Mouse (Mus musculus): Measurements from ENCODE around the gene Neu3.

Gene Neu3

DNA sequence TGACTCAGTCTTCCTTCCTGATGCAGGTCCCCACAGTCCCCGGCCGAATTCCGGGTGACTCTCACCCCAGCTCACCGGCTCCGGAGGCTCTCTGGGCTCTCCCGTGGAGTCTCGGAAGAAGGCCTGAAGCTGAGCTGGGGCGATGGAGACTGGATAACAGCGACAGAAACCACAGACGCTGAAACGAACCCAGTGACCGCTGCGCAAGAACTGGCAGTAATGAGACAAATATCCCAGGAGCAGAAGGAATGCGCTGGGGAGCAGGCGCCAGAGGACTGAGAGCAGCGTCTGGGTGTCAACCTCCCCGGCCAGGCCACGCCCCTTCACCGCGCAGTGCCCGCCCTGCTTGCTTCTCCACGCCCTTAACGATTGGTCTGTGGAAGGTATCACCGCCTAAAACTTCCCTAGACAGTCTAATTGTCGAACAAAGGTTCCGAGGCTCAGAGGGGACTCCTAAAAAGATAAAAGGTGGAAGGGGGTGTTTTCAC is at the start of gene Neu3:
Neu3 (minus strand) TSS at position 335 of the 488 bp plus-strand sequence.
- POLR2A ChIA-PET = interaction anchor here in 2 of 4 experiments (0.7 to 1.1 kb wide), 5 partner anchors 11 to 148 kb away, joined by 3 to 10 read pairs (median 5); no protein-coding TSS in a partner anchor
- CTCF ChIA-PET = no interaction called here

DNA sequence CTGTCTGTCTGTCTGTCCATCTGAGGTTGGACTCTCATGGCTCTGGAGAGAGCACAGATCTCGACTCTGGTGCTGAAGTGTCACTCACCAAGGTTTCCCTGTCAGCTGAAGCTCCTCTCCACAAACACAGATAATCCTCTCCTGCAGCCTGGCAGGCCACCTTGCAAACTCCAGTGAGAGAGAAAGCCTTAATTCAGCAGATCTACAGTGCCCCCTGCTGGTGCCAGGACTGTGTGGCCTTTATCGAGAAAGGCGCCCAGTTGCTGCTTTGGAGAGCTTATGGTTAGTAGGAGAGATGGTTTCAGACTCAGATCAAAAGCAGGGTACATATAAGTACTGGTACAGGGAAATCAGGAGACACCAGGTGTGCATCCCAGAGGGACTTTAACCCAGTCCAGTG is 48.1 kb upstream of the Neu3 start:
- ChIA-PET CTCF (interaction anchor here (0.5 to 2.0 kb wide), 83 partner anchors 9 to 855 kb away, joined by 3 to 27 read pairs (median 4); partner anchors contain the start of genes Tpbgl (in 2 of the 4) and Spcs2 (in 1 of the 4)), POLR2A (interaction anchor here in 2 of 4 experiments (0.6 to 3.0 kb wide), 9 partner anchors 12 to 392 kb away, joined by 3 to 10 read pairs (median 3); partner anchors contain the start of genes Rps3 (in 1 of the 2) and Spcs2 (in 1 of the 2))

DNA sequence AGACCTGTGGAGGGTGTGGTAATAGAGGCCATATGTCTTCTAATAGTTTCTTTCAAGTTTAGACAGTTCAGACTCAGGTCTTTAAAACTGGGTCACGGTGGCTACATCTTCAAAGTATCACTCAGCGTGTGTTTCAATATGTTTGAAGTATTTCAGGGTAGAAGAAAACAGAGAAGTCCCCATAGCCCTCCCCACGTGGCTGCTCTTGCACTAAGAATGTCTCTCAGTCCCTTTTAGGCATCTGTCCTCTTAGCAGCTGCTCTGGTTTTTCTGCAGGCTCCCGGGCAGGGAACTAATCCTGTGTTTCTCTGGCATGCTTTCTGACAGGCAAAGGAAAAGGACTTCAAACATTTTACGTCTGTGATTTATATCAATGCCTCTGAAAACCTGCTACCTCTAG is 47.7 kb upstream of the Neu3 start:
- ChIA-PET CTCF (interaction anchor here (0.6 to 2.0 kb wide), 64 partner anchors 8 to 405 kb away, joined by 3 to 27 read pairs (median 4); partner anchors contain the start of gene Tpbgl (in 2 of the 4)), POLR2A (interaction anchor here in 2 of 4 experiments (0.8 to 3.0 kb wide), 6 partner anchors 12 to 392 kb away, joined by 3 to 10 read pairs (median 4); partner anchors contain the start of genes Rps3 (in 1 of the 2) and Spcs2 (in 1 of the 2))

DNA sequence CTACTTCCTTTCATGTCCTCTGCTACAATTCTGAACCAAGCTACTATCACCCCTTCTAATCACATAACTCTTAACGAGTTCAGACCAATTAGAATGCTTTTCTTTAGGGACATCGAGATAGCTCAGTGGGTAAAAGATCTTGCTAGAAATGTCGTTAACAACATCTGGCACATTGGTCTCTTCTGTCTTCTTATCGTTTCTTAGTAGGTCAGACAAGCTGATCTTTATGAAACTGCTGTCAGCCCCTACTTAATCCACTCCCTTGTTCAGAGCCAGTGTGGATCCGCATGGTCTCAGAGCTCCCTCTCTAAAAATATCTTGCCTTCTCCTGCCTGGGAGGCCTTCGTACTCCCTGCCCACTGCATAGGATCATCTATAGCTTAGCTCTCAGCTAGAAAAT is 45.7 kb upstream of the Neu3 start:
- ChIA-PET POLR2A (interaction anchor here in 2 of 4 experiments (0.5 to 3.0 kb wide), 5 partner anchors 10 to 18 kb away, joined by 3 to 10 read pairs (median 4); partner anchors contain the start of genes Spcs2 (in 1 of the 2) and Xrra1 (in 1 of the 2)), CTCF (no interaction called here)

DNA sequence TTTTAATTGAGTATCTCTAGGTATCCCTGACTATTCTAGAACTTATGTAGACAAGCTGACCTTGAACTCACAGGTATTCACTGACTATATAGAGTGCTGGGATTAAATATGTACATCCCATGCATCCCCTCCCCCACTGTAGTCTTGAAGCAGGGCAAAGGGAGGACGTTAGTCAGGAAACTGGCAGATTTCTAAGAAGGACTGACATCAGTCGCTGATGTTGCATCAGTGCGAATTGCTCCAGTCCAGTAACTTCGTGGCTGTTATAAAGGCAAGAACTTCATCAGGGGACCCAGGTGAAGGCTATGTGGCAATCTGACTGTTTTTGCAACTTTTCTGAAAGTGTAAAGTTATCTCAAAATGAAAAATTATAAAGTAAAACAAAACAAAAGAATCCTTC is 41.1 kb upstream of the Neu3 start:
- ChIA-PET POLR2A (interaction anchor here in 2 of 4 experiments (0.8 to 1.6 kb wide), 3 partner anchors 11 to 60 kb away, joined by 3 read pairs; partner anchors contain the start of gene Xrra1 (in 1 of the 2)), CTCF (no interaction called here)

DNA sequence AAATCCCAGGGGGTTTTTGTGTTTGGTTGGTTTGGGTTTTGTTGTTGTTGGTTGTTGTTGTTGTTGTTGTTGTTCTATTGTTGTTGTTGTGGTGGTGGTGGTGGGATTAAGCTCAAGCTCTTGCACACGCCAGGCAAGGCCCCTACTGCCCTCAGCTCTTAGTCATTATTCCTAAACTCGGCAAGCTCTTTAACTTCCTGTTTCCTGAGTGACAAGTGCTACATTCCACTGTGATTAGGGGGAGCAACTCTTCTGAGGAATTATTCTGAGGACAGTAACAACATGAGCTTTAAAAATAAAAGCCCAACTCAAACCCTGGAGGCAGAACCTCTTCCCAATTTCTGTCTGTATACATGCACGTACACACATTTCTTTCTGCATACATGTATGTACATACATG is 37.0 kb upstream of the Neu3 start:
- POLR2A ChIA-PET = interaction anchor here in 2 of 4 experiments (0.7 to 2.4 kb wide), 3 partner anchors 10 to 22 kb away, joined by 3 to 10 read pairs (median 9); no protein-coding TSS in a partner anchor
- CTCF ChIA-PET = interaction anchor here in 2 of 4 experiments (1.0 to 1.2 kb wide), 2 partner anchors 11 to 12 kb away, joined by 3 to 4 read pairs; no protein-coding TSS in a partner anchor

DNA sequence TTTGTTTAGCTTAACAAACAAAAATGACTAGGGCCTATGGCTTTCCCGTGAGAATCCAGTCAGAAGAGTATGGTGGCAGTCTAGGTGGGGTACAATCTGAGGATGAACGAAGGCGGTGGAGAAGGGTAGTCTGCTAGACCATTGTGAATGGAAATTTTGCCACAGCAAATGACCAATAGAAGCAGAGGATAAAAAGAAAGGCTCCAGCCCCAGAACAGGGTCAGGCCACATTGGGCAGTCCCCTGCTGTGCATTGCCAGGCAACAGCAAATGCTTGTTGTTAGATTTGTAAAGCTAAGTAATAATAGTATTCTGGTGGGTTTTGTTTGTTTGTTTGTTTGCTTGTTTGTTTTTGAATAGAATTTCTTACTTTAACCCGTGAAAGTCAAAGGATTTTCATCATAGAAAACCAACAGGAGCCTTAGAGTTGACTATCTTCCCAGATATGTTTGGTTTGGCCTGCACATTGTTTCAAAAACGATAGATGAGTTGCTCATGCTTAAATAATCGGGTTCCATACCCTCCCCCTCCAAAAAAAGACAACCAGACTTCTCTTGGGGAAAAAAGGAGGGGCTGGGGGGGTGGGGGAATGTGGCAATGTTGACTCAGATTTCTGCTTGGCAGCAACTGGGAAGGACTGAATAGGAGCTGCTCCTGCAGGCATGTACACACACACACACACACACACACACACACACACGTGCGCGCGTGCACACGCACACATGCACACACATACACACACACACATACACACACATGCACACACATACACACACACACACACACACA is 36.2 kb upstream of the Neu3 start:
- POLR2A ChIA-PET = interaction anchor here in 2 of 4 experiments (0.5 to 2.4 kb wide), 5 partner anchors 9 to 246 kb away, joined by 3 to 10 read pairs (median 3); no protein-coding TSS in a partner anchor
- CTCF ChIA-PET = interaction anchor here in 3 of 4 experiments (0.6 to 1.2 kb wide), 5 partner anchors 12 to 246 kb away, joined by 3 to 8 read pairs (median 4); no protein-coding TSS in a partner anchor

DNA sequence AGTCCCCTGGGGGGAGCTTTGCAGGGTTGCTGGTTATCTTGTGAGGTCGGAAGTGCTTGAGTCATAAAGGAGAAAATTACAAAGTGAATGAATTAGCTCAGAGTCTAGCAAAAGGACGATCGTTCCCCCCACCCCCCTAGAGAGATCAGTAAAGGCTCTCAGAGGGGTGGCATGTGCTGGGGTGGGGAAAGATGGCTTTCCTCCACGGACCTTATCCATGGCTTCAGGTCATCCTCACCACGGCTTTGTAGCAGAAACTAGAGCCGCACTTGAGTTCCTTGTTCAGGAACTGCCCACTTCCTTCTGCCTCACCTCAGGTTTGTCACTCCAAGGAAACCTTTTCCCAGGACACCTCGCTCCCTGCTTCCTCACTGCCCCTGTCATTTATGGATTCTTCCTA is 35.1 kb upstream of the Neu3 start, which contains the start of gene Spcs2:
Spcs2 (minus strand) TSS at position 101 of the 400 bp plus-strand sequence.
- POLR2A ChIA-PET = interaction anchor here in 1 of 4 experiments (1.2 to 2.4 kb wide), 2 partner anchors 12 to 236 kb away, joined by 3 to 10 read pairs; partner anchors contain the start of gene Tpbgl
- CTCF ChIA-PET = interaction anchor here in 3 of 4 experiments (0.6 to 1.1 kb wide), 3 partner anchors 13 to 140 kb away, joined by 3 to 4 read pairs (median 3); no protein-coding TSS in a partner anchor

DNA sequence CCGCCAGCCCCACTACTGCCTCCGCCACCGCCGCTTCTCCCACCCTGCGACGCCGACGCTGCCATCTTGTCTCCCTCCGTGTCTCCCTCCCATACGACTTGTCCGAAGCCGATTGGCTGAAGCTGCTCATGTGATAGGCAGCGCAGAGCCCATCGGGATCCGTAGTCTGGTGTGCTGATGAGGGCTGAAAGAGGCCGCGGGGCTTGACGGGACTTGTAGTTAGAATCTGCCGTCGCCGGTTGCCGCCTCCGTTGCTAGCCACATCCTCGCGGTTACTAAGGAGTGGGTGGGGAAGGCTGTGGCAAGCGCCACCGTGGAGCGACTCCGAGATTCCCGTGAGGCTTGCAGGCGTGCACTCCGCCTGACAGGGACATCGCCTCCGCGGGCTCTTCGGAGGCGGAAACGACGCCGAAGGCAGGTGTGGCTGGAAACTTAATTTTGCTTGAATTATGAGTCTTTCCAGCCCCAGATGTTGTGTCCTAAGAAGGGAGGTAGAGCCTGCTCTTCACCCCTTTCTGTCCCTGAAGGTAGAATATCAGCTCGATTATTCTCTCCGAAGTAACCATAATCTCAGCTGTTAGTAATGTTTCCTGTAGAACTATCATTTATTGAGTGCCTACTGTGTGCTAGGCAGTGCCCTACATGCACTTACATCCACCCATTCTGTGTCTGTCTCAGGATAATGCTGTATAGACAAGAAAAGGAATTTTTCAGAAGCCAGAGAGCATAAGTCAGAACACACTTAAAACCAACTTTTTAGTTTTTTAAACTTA is 30.8 kb upstream of the Neu3 start, which contains the start of gene Xrra1:
Xrra1 (plus strand) TSS at position 304 of the 773 bp plus-strand sequence.
- ChIA-PET POLR2A (interaction anchor here (0.6 to 2.9 kb wide), 26 partner anchors 10 to 1203 kb away, joined by 3 to 19 read pairs (median 4); partner anchors contain the start of genes Rps3 (in 2 of the 4), Emsy (in 1 of the 4), Lipt2 (in 1 of the 4) and Rnf169 (in 1 of the 4)), CTCF (interaction anchor here in 2 of 4 experiments (0.6 to 1.6 kb wide), 3 partner anchors 17 to 227 kb away, joined by 3 to 4 read pairs (median 3); no protein-coding TSS in a partner anchor)

DNA sequence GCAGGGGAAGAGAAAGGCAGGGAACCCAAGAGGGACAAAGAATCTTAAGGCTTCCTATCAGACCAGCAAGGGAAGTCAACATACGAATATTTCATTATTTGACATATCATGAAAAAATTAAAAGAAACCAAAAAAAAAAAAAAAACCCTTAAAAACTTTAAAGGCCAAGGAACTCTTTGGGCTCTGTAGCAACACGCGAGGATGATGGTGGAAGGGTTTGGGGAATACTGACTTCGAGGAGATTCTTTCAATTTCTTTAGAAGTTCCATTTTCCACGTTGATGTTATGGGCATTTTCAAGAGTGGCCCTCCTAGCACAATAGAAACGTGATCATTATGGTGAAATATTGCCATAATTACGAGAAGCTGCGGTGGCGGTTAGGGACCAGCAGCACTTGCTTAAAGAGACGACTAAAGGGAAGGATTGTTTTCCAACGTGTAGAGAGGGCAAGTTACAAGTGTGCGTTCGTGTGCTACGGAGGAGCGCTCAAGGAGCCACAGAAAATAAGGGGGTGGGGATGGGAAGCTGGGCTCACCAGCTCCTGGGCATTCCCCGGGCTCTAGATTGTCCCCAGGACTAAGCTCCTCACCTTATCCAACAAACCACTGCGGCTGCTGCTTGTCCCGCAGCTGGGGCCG is 30.1 kb upstream of the Neu3 start:
- CTCF ChIA-PET = interaction anchor here in 2 of 4 experiments (0.6 to 1.6 kb wide), 3 partner anchors 18 to 226 kb away, joined by 3 to 4 read pairs (median 3); no protein-coding TSS in a partner anchor

DNA sequence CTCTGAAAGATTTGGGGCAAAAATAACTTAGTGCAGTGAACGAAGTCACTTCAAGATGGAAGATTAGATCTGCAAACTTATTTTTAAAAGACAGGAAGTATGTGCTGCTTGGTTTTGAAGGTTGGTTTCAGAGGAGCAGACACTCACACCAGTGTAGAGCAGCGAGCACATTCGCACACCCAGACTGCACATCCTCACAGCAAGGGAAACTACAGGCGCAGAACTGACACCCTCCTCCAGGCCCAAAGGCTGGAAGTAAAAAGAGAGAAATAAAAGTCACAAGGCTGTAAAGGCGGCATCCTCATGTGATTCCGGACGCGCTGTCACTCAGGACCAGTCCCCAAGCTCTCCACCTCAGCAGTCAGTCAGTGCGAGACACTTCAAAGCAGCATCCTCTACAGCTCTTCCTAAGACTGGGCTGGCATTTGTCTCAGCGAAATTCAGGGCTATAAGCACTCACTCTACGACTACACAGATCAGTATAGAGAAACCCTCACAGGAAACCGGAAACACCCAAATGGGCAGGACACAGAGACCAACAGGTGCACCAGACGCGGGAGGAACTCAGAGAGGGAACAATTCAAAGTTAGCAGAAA is 28.1 kb upstream of the Neu3 start:
- CTCF ChIA-PET = no interaction called here
- POLR2A ChIA-PET = interaction anchor here in 2 of 4 experiments (0.9 to 2.1 kb wide), 6 partner anchors 8 to 87 kb away, joined by 3 to 9 read pairs (median 5); no protein-coding TSS in a partner anchor

More for the DNA sequence above, 30.1 kb upstream of the Neu3 start:
- POLR2A ChIA-PET = interaction anchor here (0.5 to 2.9 kb wide), 28 partner anchors 11 to 1202 kb away, joined by 3 to 19 read pairs (median 4); partner anchors contain the start of genes Rps3 (in 2 of the 4), Arhgef17 (in 1 of the 4), Emsy (in 1 of the 4) and Lipt2 (in 1 of the 4)

DNA sequence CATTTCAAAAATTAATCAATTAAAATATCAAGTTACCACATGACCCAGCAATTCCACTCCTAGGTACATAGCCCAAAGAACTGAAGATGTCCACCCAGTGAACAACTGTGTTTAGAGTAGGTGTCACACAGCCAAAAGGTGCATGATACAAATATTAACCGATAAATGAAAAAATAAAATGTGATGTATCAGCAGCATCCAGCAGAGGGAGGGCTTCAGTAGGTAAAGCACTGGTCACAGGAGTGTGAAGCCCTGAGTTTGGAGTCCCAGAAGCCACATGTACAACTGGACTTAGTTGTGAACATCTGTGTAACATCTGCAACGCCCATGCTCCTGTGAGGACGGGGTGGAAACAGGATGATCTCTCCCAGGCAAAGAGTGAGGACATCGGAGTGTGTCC is 26.1 kb upstream of the Neu3 start:
- ChIA-PET CTCF (no interaction called here), POLR2A (interaction anchor here in 1 of 4 experiments (1.4 to 2.1 kb wide), 2 partner anchors 10 to 125 kb away, joined by 4 to 9 read pairs; no protein-coding TSS in a partner anchor)

DNA sequence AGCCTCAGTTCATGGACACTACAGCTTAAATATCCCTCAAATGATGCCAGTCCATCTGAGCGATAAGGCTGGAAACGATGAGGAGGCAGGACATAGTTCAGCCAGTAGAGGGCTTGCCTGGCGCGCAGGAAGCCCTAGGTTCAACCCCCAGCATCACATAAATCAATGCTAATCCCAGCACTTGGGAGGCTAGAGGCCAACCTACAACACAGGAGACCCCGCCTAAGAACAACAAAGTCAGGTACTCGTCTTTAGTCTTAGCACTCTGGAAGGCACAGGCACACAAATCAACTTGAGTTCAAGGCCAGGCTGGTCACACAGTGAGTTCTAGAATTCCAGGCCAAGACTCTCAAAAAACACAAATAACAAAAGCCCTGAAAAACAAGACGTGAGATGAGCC is 25.1 kb upstream of the Neu3 start:
- POLR2A ChIA-PET = interaction anchor here in 1 of 4 experiments (1.2 to 3.4 kb wide), 2 partner anchors 12 to 43 kb away, joined by 4 to 25 read pairs; no protein-coding TSS in a partner anchor
- CTCF ChIA-PET = interaction anchor here in 1 of 4 experiments (1.1 kb wide), 1 partner anchor 23 kb away, joined by 4 read pairs; no protein-coding TSS in a partner anchor

DNA sequence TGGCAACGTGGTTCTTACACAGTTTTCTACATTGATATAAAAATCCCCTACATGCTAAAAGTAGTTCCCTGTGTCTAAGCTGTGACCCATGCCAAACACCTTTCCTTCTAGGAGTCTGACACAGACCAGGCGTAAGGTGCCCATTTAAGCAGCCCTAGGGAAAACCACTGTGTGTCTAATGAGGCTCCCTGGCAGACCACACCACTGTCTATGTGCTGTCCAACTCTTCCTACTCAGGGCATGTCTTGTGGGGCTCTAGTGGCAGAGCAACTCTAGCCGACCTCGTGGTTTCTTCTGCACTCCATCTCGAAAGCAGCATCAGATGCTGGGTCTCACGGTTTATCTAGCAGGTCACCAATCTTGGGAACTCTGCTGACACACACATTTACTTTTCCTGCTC is 23.4 kb upstream of the Neu3 start:
- CTCF ChIA-PET = interaction anchor here in 1 of 4 experiments (0.6 kb wide), 1 partner anchor 193 kb away, joined by 3 read pairs; no protein-coding TSS in a partner anchor
- POLR2A ChIA-PET = interaction anchor here in 2 of 4 experiments (0.6 to 3.4 kb wide), 4 partner anchors 10 to 669 kb away, joined by 3 to 25 read pairs (median 3); partner anchors contain the start of gene Neu3 (in 1 of the 2)

DNA sequence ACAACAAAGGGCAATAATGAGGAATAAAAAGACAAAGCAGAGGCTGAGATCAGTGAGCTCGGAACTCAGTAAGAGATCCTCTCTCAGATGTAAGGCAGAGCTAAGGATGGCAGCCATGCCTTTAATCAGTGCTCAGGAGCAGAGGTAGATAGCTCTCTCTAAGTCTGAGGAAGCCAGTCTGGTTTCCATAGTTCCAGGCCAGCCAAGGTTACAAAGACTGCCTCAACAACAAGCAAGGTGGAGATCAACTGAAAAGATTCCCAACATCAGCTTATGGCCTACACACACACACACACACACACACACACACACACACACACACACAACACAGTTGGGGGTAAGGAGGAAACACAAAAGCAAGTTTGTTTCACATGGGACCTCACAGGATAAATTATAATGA is 22.9 kb upstream of the Neu3 start:
- POLR2A ChIA-PET = interaction anchor here in 2 of 4 experiments (0.6 to 3.4 kb wide), 6 partner anchors 10 to 668 kb away, joined by 3 to 25 read pairs (median 3); partner anchors contain the start of gene Neu3 (in 1 of the 2)
- CTCF ChIA-PET = interaction anchor here in 1 of 4 experiments (0.6 kb wide), 1 partner anchor 192 kb away, joined by 3 read pairs; no protein-coding TSS in a partner anchor

DNA sequence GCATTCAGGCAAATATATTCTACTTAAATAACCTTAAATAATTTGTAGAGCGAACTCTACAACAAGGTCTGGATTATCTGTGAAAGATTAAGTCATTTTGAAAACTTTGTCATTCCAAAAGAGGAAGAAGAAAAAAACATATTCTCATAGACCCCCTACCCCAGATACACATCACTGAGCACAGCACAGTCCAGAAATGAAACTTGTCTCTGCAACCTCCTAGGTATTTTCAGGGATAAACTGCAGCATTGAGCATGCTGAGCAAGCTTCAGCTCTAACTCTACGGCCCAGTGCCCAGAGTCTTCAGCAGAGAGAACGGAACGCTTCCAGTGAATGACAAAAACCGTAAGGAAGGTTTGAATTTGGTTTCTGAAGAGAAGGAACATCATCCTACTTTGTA is 22.3 kb upstream of the Neu3 start:
- ChIA-PET CTCF (no interaction called here), POLR2A (interaction anchor here in 2 of 4 experiments (0.7 to 3.4 kb wide), 4 partner anchors 9 to 286 kb away, joined by 3 to 25 read pairs (median 3); no protein-coding TSS in a partner anchor)

All from embryonic stem cell, embryonic (primary cell).